Mouse (Mus musculus) liver, embryonic 14.5 days (tissue): Measurements from ENCODE around the gene Sf3a2. TPM values are rescaled to one million over a fixed set of nuclear protein-coding genes. Genes with fewer than 3 reads are reported as not detected.
"Not testable (repeated sequence)": the region's sequence is repeated elsewhere in the genome, so short reads cannot be mapped to it uniquely, and the experiment has no call there.

Source experiments
- ATAC-seq: fragments of 200-750 bp; cut with Nextera tagmentation; 2 replicates; pipeline ENCODE4 v1.8.0; 2017; ENCODE audit warnings: moderate number of reproducible peaks, mild to moderate bottlenecking, moderate library complexity; ENCODE audit not compliant: insufficient read depth
- DNase-seq, 3 experiments: peaks; one replicate each; pipeline ENCODE4 v3.0.0-alpha.2; 2012 to 2013; ENCODE audit warnings: low read depth in 3 of 3, low spot score in 3 of 3
- H3K27ac ChIP-seq: fragments of 300-500 bp; sonication (generic); 2 replicates; pipeline ENCODE4 v1.5.1; 2014; ENCODE audit warnings: moderate library complexity, mild to moderate bottlenecking, control low read depth, inconsistent platforms
- H3K27me3 ChIP-seq: fragments of 300-500 bp; sonication (generic); 2 replicates; pipeline ENCODE4 v1.6.1; 2014; ENCODE audit warnings: mild to moderate bottlenecking, low read length, moderate library complexity; ENCODE audit not compliant: control insufficient read depth, insufficient read depth
- H3K36me3 ChIP-seq: fragments of 300-500 bp; sonication (generic); replicated peaks from 2 replicates; pipeline ENCODE4 v1.6.1; 2014; ENCODE audit warnings: low read depth; ENCODE audit not compliant: control insufficient read depth, insufficient read depth
- H3K4me1 ChIP-seq, 2 experiments: fragments of 200-500 bp in 1 of 2; fragments of 300-500 bp in 1 of 2; sonication (generic) in 1 of 2; replicated peaks; 2 replicates each; pipeline ENCODE4 v1.6.1; 2012 to 2014; ENCODE audit warnings: antibody characterized with exemption in 1 of 2, inconsistent platforms in 1 of 2, low read length in 1 of 2; ENCODE audit not compliant: control insufficient read depth in 2 of 2, insufficient read depth in 2 of 2
- H3K4me2 ChIP-seq: fragments of 300-500 bp; sonication (generic); 2 replicates; pipeline ENCODE4 v1.6.1; 2014; ENCODE audit warnings: low read depth, mild to moderate bottlenecking, control low read depth, moderate library complexity
- H3K4me3 ChIP-seq, 2 experiments: fragments of 200-500 bp in 1 of 2; fragments of 300-500 bp in 1 of 2; sonication (generic) in 1 of 2; 2 replicates each; pipeline ENCODE4 v1.5.1; 2012 to 2014; ENCODE audit warnings: low read depth in 2 of 2, low read length in 2 of 2, mild to moderate bottlenecking in 2 of 2, control low read depth in 1 of 2, inconsistent platforms in 1 of 2, moderate library complexity in 1 of 2; ENCODE audit not compliant: insufficient read depth in 1 of 2
- H3K9ac ChIP-seq: fragments of 300-500 bp; sonication (generic); replicated peaks from 2 replicates; pipeline ENCODE4 v1.6.1; 2014; ENCODE audit warnings: mild to moderate bottlenecking, control low read depth, moderate library complexity
- H3K9me3 ChIP-seq: fragments of 300-500 bp; sonication (generic); 2 replicates; pipeline ENCODE4 v1.6.1; 2016; ENCODE audit warnings: low read length, mixed read lengths; ENCODE audit not compliant: control insufficient read depth
- CTCF ChIP-seq: IDR thresholded peaks from 2 replicates; pipeline ENCODE4 v1.5.1; 2016; ENCODE audit warnings: antibody characterized with exemption, low read depth, control low read depth
- EP300 ChIP-seq: IDR thresholded peaks from 2 replicates; pipeline ENCODE4 v1.6.1; 2016; ENCODE audit warnings: antibody characterized with exemption, low read depth
- WGBS: fragments of 180-500 bp; shearing (Covaris S2); extraction: QIAGEN DNeasy Blood & Tissue Kit; methylation state at CpG from one replicate; pipeline ENCODE4 v1.1.7; 2014; ENCODE audit not compliant: insufficient replicate concordance; 5-methylcytosine and 5-hydroxymethylcytosine counted together
- polyA plus RNA-seq, 2 experiments: library from polyadenylated mRNA; depleted of rRNA in 1 of 2; stranded (reverse) in 1 of 2; unstranded in 1 of 2; fragments of >200 nt; fragmentation: Nextera tagmentation in 1 of 2; extraction: Ambion mirVana in 1 of 2; gene quantifications; 2 replicates each; pipeline versions ENCODE4 v1.2.1 to v1.2.3; 2012 to 2014

Gene Sf3a2
- polyA plus RNA-seq, 2 experiments: 35.6 to 36.1 TPM

DNA sequence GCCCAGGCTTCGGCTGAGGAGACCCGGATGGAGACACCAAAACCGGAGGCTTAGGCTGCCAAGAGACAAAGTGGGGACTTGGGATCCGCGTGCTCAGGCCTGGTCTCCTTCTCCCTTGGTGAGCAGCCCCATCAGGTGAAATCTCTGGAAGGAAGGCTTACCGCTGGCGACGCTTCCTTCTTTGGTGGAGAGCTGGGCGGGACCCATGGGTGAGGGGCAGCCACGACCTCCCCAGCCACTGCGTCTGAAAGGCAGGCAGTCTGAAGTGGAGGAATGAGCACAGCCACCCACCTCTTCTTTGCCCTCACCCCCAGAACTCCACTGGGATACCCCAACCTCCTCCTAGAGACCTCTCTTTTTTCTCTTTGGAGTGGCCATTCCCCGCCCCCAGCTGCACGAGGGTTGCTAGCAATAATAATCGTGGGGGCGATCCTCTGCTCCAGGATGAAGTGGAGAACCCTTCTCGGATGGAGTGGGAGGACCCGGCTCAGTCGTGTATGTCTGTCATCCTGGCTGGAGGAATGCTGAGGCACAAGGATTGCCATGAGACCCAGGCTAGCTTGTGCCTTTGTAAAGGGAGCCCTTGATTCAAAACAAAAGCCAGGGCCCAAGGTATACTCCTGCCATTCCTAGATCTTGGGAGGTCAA, 11.1 kb downstream of the Sf3a2 start:
- Histone ChIP-seq H3K4me1 (peaks cover 2 to 5% of the 10 kb centered on the region in 2 experiments; a peak in 3 of 4 replicates), H3K9ac (no peak overlapping the region)

GRCm38 (mm10) chr10:80810084-80810483, 12.1 kb downstream of the Sf3a2 start:
- ATAC-seq: no peak
- DNase-seq: no peak
- Histone ChIP-seq H3K36me3 (no peaks in the 10 kb centered on the region), H3K9ac (no peak overlapping the region), H3K9me3 (no peaks in the 10 kb centered on the region), H3K4me1 (peaks cover 2 to 5% of the 10 kb centered on the region in 2 experiments; a peak in 3 of 4 replicates), H3K4me2 (no peak overlapping the region), H3K27me3 (peaks cover 48% of the 10 kb centered on the region), H3K27ac (no peak overlapping the region), H3K4me3 (no peak overlapping the region)
- TF ChIP-seq CTCF: no peak
- TF ChIP-seq EP300: no peak
- 7% methylated on average over 20 of the region's 20 CpGs for WGBS

More for the DNA sequence above, 11.1 kb downstream of the Sf3a2 start:
- H3K27me3 ChIP-seq: peaks cover 48% of the 10 kb centered on the region
- no peak for ATAC-seq
- no peak for DNase-seq
- no peak overlapping the region for H3K4me2 ChIP-seq
- H3K27ac ChIP-seq: no peak overlapping the region
- H3K4me3 ChIP-seq: no peak overlapping the region
- WGBS: 6% methylated on average over 18 of the region's 18 CpGs
- peaks cover 5% of the 10 kb centered on the region for H3K36me3 ChIP-seq
- no peaks in the 10 kb centered on the region for H3K9me3 ChIP-seq
- no peak for TF ChIP-seq CTCF
- no peak for TF ChIP-seq EP300

DNA sequence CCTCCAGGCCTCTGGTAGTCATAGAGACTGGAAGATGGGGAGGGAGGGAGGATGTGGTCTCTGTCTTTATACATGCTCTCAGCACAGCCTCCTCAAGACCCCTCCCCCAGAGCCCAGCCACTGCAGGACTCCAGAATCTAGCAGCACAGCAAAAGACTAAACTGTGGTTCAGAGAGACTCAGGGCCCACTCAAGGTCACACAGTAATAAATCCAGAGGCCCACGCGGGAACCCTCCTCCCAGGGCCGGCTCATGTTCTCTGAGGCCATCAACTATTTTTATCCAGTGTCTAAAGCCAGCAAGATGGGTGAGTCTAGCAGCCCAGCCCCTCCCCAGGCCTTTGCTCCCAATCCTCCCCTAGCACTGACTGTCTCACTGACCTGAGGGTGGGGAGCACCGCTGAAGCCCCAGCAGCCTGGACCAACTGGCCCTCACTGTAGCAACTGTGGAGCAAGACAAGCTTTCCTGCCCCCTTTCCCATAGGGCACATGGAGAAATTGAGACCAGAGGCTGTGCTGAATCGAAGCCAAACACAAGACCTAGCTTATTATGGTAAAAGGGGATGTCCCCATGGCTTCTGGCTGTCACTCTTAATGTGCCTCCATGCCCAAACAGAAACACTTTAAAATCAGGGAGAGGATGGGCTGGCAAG, 14.5 kb downstream of the Sf3a2 start:
- TF ChIP-seq EP300: no peak
- TF ChIP-seq CTCF: no peak
- no peaks in the 10 kb centered on the region for H3K36me3 ChIP-seq
- no peak overlapping the region for H3K27ac ChIP-seq

GRCm38 (mm10) chr10:80813366-80813765, 15.4 kb downstream of the Sf3a2 start, which contains the start of gene Jsrp1:
Gene Jsrp1 (minus strand): TSS chr10:80813498.
- peaks cover 30% of the 10 kb centered on the region for H3K27me3 ChIP-seq

More for the DNA sequence above, 14.5 kb downstream of the Sf3a2 start:
- no peaks in the 10 kb centered on the region for H3K9me3 ChIP-seq
- DNase-seq: no peak
- ATAC-seq: no peak
- no peak overlapping the region for H3K4me3 ChIP-seq
- H3K4me2 ChIP-seq: no peak overlapping the region
- no peak overlapping the region for H3K9ac ChIP-seq
- 40% methylated on average over 5 of the region's 5 CpGs for WGBS
- H3K27me3 ChIP-seq: peaks cover 38% of the 10 kb centered on the region
- H3K4me1 ChIP-seq: peaks cover 0 to 5% of the 10 kb centered on the region in 2 experiments; a peak in 2 of 4 replicates

GRCm38 (mm10) chr10:80814800-80815199, 16.8 kb downstream of the Sf3a2 start:
- Histone ChIP-seq H3K36me3 (no peaks in the 10 kb centered on the region), H3K9me3 (no peaks in the 10 kb centered on the region), H3K4me2 (no peak overlapping the region), H3K27me3 (peaks cover 15% of the 10 kb centered on the region), H3K9ac (no peak overlapping the region), H3K27ac (no peak overlapping the region), H3K4me1 (peaks cover 14 to 17% of the 10 kb centered on the region in 2 experiments), H3K4me3 (no peak overlapping the region)
- TF ChIP-seq CTCF (no peak), EP300 (no peak)
- 49% methylated on average over 7 of the region's 7 CpGs for WGBS
- ATAC-seq (no peak), DNase-seq (no peak)

More at GRCm38 (mm10) chr10:80813366-80813765, 15.4 kb downstream of the Sf3a2 start, which contains the start of gene Jsrp1:
- Histone ChIP-seq H3K4me2 (no peak within 1 kb of the TSS), H3K4me1 (peaks cover 3% of the 10 kb centered on the region in 2 experiments), H3K36me3 (no peaks in the 10 kb centered on the region), H3K4me3 (no peak within 1 kb of the TSS), H3K9ac (no peak within 1 kb of the TSS), H3K27ac (no peak within 1 kb of the TSS), H3K9me3 (no peaks in the 10 kb centered on the region)
- no peak for DNase-seq
- WGBS: 61% methylated on average over 4 of the region's 4 CpGs
- ATAC-seq: no peak
- no peak for TF ChIP-seq CTCF
- TF ChIP-seq EP300: no peak

- not testable (repeated sequence) for H3K27ac ChIP-seq, H3K9ac ChIP-seq, H3K4me2 ChIP-seq, H3K27me3 ChIP-seq, ATAC-seq, H3K9me3 ChIP-seq, DNase-seq, H3K36me3 ChIP-seq, H3K4me3 ChIP-seq
- peaks cover 17 to 19% of the 10 kb centered on the region in 2 experiments for H3K4me1 ChIP-seq
- WGBS: 54% methylated on average over 3 of the region's 3 CpGs
These were observed 18.3 kb downstream of the Sf3a2 start for GRCm38 (mm10) chr10:80816303-80816702.
